Mouse (Mus musculus) MEL (cell line): ENCODE measurements at regions not wholly inside any gene's neighbourhood (a gene's known extent, or its start where the extent isn't known, plus 50 kb on each side); places are given as distances from the start of the nearest gene placed in this dataset.

Source experiments
- DNase-seq: peaks from one replicate; pipeline ENCODE4 v3.0.0; 2011; ENCODE audit warnings: low read depth, low spot score
- H3K27ac ChIP-seq: 2 replicates; pipeline ENCODE4 v1.5.1; 2012; ENCODE audit warnings: low read depth, mild to moderate bottlenecking, control low read depth, low read length, moderate library complexity; ENCODE audit not compliant: control insufficient read depth
- H3K27me3 ChIP-seq, 2 experiments: fragments of 150-350 bp in 1 of 2; sonication (generic) in 1 of 2; 2 replicates each; pipeline ENCODE4 v1.6.1; 2012; ENCODE audit warnings: low read length in 2 of 2, mild to moderate bottlenecking in 2 of 2, improper control_type of control experiment in 1 of 2, moderate library complexity in 1 of 2; ENCODE audit not compliant: insufficient read depth in 2 of 2, control insufficient read depth in 1 of 2
- H3K36me3 ChIP-seq, 2 experiments: 2 replicates each; pipeline ENCODE4 v1.6.1; 2012 to 2014; ENCODE audit warnings: low read length in 2 of 2, improper control_type of control experiment in 1 of 2, inconsistent platforms in 1 of 2, mild to moderate bottlenecking in 1 of 2; ENCODE audit not compliant: insufficient read depth in 2 of 2, control insufficient read depth in 1 of 2
- H3K4me1 ChIP-seq, 2 experiments: fragments of 150-350 bp in 1 of 2; sonication (generic) in 1 of 2; 2 replicates each; pipeline ENCODE4 v1.6.1; 2012; ENCODE audit warnings: low read length in 2 of 2, improper control_type of control experiment in 1 of 2, mild to moderate bottlenecking in 1 of 2; ENCODE audit not compliant: insufficient read depth in 2 of 2, control insufficient read depth in 1 of 2
- H3K4me3 ChIP-seq, 2 experiments: fragments of 150-350 bp in 1 of 2; sonication (generic) in 1 of 2; 2 replicates each; pipeline ENCODE4 v1.5.1; 2012; ENCODE audit warnings: low read depth in 2 of 2, low read length in 2 of 2, mild to moderate bottlenecking in 2 of 2, moderate library complexity in 2 of 2, control low read depth in 1 of 2, improper control_type of control experiment in 1 of 2; ENCODE audit not compliant: control insufficient read depth in 1 of 2, insufficient read depth in 1 of 2
- H3K79me2 ChIP-seq: 2 replicates; pipeline ENCODE4 v1.6.1; 2012; ENCODE audit warnings: mild to moderate bottlenecking, low read length, moderate library complexity; ENCODE audit not compliant: control insufficient read depth, poor library complexity, insufficient read depth
- H3K9ac ChIP-seq: 2 replicates; pipeline ENCODE4 v1.6.1; 2012; ENCODE audit warnings: low read depth, mild to moderate bottlenecking, control low read depth, low read length, moderate library complexity; ENCODE audit not compliant: control insufficient read depth, poor library complexity, severe bottlenecking
- H3K9me3 ChIP-seq: fragments of 150-350 bp; sonication (generic); replicated peaks from 2 replicates; pipeline ENCODE4 v1.6.1; 2012; ENCODE audit warnings: mild to moderate bottlenecking, low read length, improper control_type of control experiment, moderate library complexity; ENCODE audit not compliant: insufficient read depth
- BHLHE40 ChIP-seq: IDR thresholded peaks from 2 replicates; pipeline ENCODE4 v1.6.1; 2012; ENCODE audit warnings: low read depth, mild to moderate bottlenecking, inconsistent platforms, low read length, improper control_type of control experiment, borderline replicate concordance
- CHD2 ChIP-seq: IDR thresholded peaks from 2 replicates; pipeline ENCODE4 v1.6.1; 2011; ENCODE audit warnings: low read length, improper control_type of control experiment
- CTCF ChIP-seq, 3 experiments: IDR thresholded peaks in 2 of 3; conservative IDR thresholded peaks in 1 of 3; 2 replicates each; pipeline ENCODE4 v1.5.1; 2011 to 2012; ENCODE audit warnings: low read length in 3 of 3, low read depth in 2 of 3, mild to moderate bottlenecking in 2 of 3, improper control_type of control experiment in 1 of 3, inconsistent platforms in 1 of 3, mixed read lengths in 1 of 3, moderate library complexity in 1 of 3; ENCODE audit not compliant: control insufficient read depth in 1 of 3, insufficient read depth in 1 of 3, poor library complexity in 1 of 3, severe bottlenecking in 1 of 3
- E2F4 ChIP-seq: IDR thresholded peaks from 2 replicates; pipeline ENCODE4 v1.6.1; 2011; ENCODE audit warnings: low read depth, low read length, improper control_type of control experiment, borderline replicate concordance
- EP300 ChIP-seq, 2 experiments: IDR thresholded peaks; 2 replicates each; pipeline ENCODE4 v1.6.1; 2011; ENCODE audit warnings: improper control_type of control experiment in 2 of 2, low read length in 2 of 2, low read depth in 1 of 2, mild to moderate bottlenecking in 1 of 2
- ETS1 ChIP-seq: IDR thresholded peaks from 2 replicates; pipeline ENCODE4 v1.6.1; 2012; ENCODE audit warnings: low read depth, mild to moderate bottlenecking, inconsistent platforms, low read length, improper control_type of control experiment, moderate library complexity
- GATA1 ChIP-seq: IDR thresholded peaks from 2 replicates; pipeline ENCODE4 v1.6.1; 2011; ENCODE audit warnings: low read depth, low read length, improper control_type of control experiment
- HCFC1 ChIP-seq: IDR thresholded peaks from 2 replicates; pipeline ENCODE4 v1.6.1; 2012; ENCODE audit warnings: low read depth, mild to moderate bottlenecking, inconsistent platforms, low read length, improper control_type of control experiment, moderate library complexity
- JUND ChIP-seq: IDR thresholded peaks from 2 replicates; pipeline ENCODE4 v1.6.1; 2011; ENCODE audit warnings: low read depth, mild to moderate bottlenecking, improper control_type of control experiment, low read length
- MAFK ChIP-seq: IDR thresholded peaks from 2 replicates; pipeline ENCODE4 v1.6.1; 2011; ENCODE audit warnings: low read depth, mild to moderate bottlenecking, low read length, improper control_type of control experiment, borderline replicate concordance
- MAX ChIP-seq: IDR thresholded peaks from 2 replicates; pipeline ENCODE4 v1.6.1; 2011; ENCODE audit warnings: low read length, improper control_type of control experiment
- MXI1 ChIP-seq: IDR thresholded peaks from 2 replicates; pipeline ENCODE4 v1.6.1; 2011; ENCODE audit warnings: mild to moderate bottlenecking, low read depth, low read length, improper control_type of control experiment
- MYC ChIP-seq: IDR thresholded peaks from 2 replicates; pipeline ENCODE4 v1.6.1; 2011; ENCODE audit warnings: low read depth, mild to moderate bottlenecking, low read length, improper control_type of control experiment, moderate library complexity
- NELFE ChIP-seq: IDR thresholded peaks from 2 replicates; pipeline ENCODE4 v1.6.1; 2011; ENCODE audit warnings: low read depth, low read length, improper control_type of control experiment
- POLR2AphosphoS5 ChIP-seq: IDR thresholded peaks from 2 replicates; pipeline ENCODE4 v1.6.1; 2012; ENCODE audit warnings: low read depth, borderline replicate concordance, mild to moderate bottlenecking, inconsistent platforms, low read length, moderate library complexity, mixed read lengths
- RAD21 ChIP-seq: IDR thresholded peaks from 2 replicates; pipeline ENCODE4 v1.6.1; 2011; ENCODE audit warnings: mild to moderate bottlenecking, low read depth, low read length, improper control_type of control experiment
- RCOR1 ChIP-seq: IDR thresholded peaks from 2 replicates; pipeline ENCODE4 v1.6.1; 2012; ENCODE audit warnings: low read depth, mild to moderate bottlenecking, inconsistent platforms, low read length, improper control_type of control experiment
- TAL1 ChIP-seq: IDR thresholded peaks from 2 replicates; pipeline ENCODE4 v1.6.1; 2012; ENCODE audit warnings: mild to moderate bottlenecking, inconsistent platforms, low read length, moderate library complexity, mixed read lengths
- TBP ChIP-seq: IDR thresholded peaks from 2 replicates; pipeline ENCODE4 v1.8.0; 2011; ENCODE audit warnings: low read depth, low read length, improper control_type of control experiment
- TCF12 ChIP-seq: IDR thresholded peaks from 2 replicates; pipeline ENCODE4 v1.6.1; 2014; ENCODE audit warnings: low read depth, mild to moderate bottlenecking, inconsistent platforms, low read length, improper control_type of control experiment, moderate library complexity
- UBTF ChIP-seq: IDR thresholded peaks from 2 replicates; pipeline ENCODE4 v1.6.1; 2012; ENCODE audit warnings: low read depth, mild to moderate bottlenecking, inconsistent platforms, low read length, improper control_type of control experiment, moderate library complexity, borderline replicate concordance; ENCODE audit not compliant: insufficient read depth
- ZC3H11A ChIP-seq: IDR thresholded peaks from 2 replicates; pipeline ENCODE4 v1.6.1; 2012; ENCODE audit warnings: low read depth, mild to moderate bottlenecking, inconsistent platforms, low read length, improper control_type of control experiment
- ZKSCAN1 ChIP-seq: IDR thresholded peaks from 2 replicates; pipeline ENCODE4 v1.6.1; 2012; ENCODE audit warnings: low read depth, mild to moderate bottlenecking, inconsistent platforms, low read length, improper control_type of control experiment, moderate library complexity

GRCm38 (mm10) chr4:89401696-89402095 lies 90.9 kb upstream of the Cdkn2b start:
- no peak for DNase-seq
- H3K9ac ChIP-seq, result no peak overlapping the region
- TF ChIP-seq UBTF (no peak), MYC (no peak), CTCF (IDR thresholded peaks at IDR 0.05 in 2 of 3, conservative IDR thresholded peaks at IDR 0.05 in 1 of 3; ENCODE audit: control insufficient read depth in 1 of 3, insufficient read depth in 1 of 3, low read depth in 2 of 3, low read length in 3 of 3, poor library complexity in 1 of 3, severe bottlenecking in 1 of 3) (no peak), MAX (no peak), POLR2AphosphoS5 (no peak), ZC3H11A (no peak), HCFC1 (no peak), JUND (no peak), RAD21 (no peak), GATA1 (no peak), ETS1 (no peak), EP300 (IDR thresholded peaks at IDR 0.05; ENCODE audit: low read depth in 1 of 2, low read length in 2 of 2) (no peak), CHD2 (no peak), NELFE (no peak)
- H3K27me3 ChIP-seq, result no peaks in the 10 kb centered on the region
- no peaks in the 10 kb centered on the region for H3K9me3 ChIP-seq
- no peak overlapping the region for H3K4me3 ChIP-seq
- H3K79me2 ChIP-seq, result no peaks in the 10 kb centered on the region
- H3K36me3 ChIP-seq, result peaks cover 1 to 6% of the 10 kb centered on the region in 2 experiments; a peak in 1 of 4 replicates
- H3K27ac ChIP-seq, result no peak overlapping the region
- H3K4me1 ChIP-seq, result peaks cover 0 to 7% of the 10 kb centered on the region in 2 experiments; a peak in 2 of 4 replicates

- no peaks in the 10 kb centered on the region for H3K9me3 ChIP-seq
- TF ChIP-seq MXI1 (no peak), MAFK (peak; percentile 46; the same call in 1 of the 2 replicates), RCOR1 (peak; percentile 87), UBTF (no peak), ETS1 (peak; percentile 23; the same call in 1 of the 2 replicates), GATA1 (peak; percentile 61), TCF12 (0 out of 2 replicates have a peak, but pooled peaks have one; percentile 24), BHLHE40 (no peak), E2F4 (no peak), TBP (no peak), TAL1 (peak; percentile 40; the same call in 1 of the 2 replicates), ZKSCAN1 (no peak), EP300 (IDR thresholded peaks at IDR 0.05; ENCODE audit: low read depth in 1 of 2, low read length in 2 of 2) (peak; percentile 30 to 68; a peak in 3 of 4 replicates)
- H3K4me3 ChIP-seq, result no peak overlapping the region
- H3K36me3 ChIP-seq, result peaks cover 1 to 11% of the 10 kb centered on the region in 2 experiments; a peak in 2 of 4 replicates
- peak; percentile 67 for DNase-seq
- H3K27ac ChIP-seq, result no peak overlapping the region
- H3K9ac ChIP-seq, result no peak overlapping the region
- H3K27me3 ChIP-seq, result no peaks in the 10 kb centered on the region
- H3K79me2 ChIP-seq, result no peaks in the 10 kb centered on the region
- peaks cover 0 to 7% of the 10 kb centered on the region in 2 experiments; a peak in 2 of 4 replicates for H3K4me1 ChIP-seq
Observed at GRCm38 (mm10) chr4:89400342-89400741, 89.5 kb upstream of the Cdkn2b start.
